Mouse (Mus musculus) c-Kit-positive CD71-positive TER-119-negative erythroid progenitor cells, embryonic 14.5 days (primary cell): ENCODE results near the gene Socs4.

ENCODE experiments used
- DNase-seq: peaks from one replicate; pipeline ENCODE4 v3.0.0-alpha.2; 2013; ENCODE audit warnings: low read depth

The Socs4 gene

GRCm38 (mm10) chr14:47276637-47277393 lies at the start of gene Socs4, which contains the start of gene Wdhd1:
Socs4 (plus strand) TSS chr14:47276931.
Wdhd1 (minus strand) TSS chr14:47276857.
- DNase-seq, result peak; percentile 84

GRCm38 (mm10) chr14:47229796-47230376 lies 46.8 kb upstream of the Socs4 start:
- DNase-seq, result no peak

- DNase-seq, result peak; percentile 44
These were observed 43.1 kb upstream of the Socs4 start for GRCm38 (mm10) chr14:47233602-47234001.

GRCm38 (mm10) chr14:47234032-47234431 lies 42.7 kb upstream of the Socs4 start:
- no peak for DNase-seq

- no peak for DNase-seq
These were observed 42.0 kb upstream of the Socs4 start for GRCm38 (mm10) chr14:47234526-47235250.

GRCm38 (mm10) chr14:47236491-47236890 lies 40.2 kb upstream of the Socs4 start:
- DNase-seq, result no peak

GRCm38 (mm10) chr14:47237286-47237685 lies 39.4 kb upstream of the Socs4 start:
- DNase-seq, result no peak

GRCm38 (mm10) chr14:47240600-47240999 lies 36.1 kb upstream of the Socs4 start:
- DNase-seq, result peak; percentile 82

- DNase-seq, result no peak
These were observed 35.7 kb upstream of the Socs4 start for GRCm38 (mm10) chr14:47241046-47241445.

- DNase-seq, result no peak
These were observed 34.0 kb upstream of the Socs4 start for GRCm38 (mm10) chr14:47242753-47243152.

GRCm38 (mm10) chr14:47249839-47250238 lies 26.9 kb upstream of the Socs4 start:
- no peak for DNase-seq

- DNase-seq, result no peak
These were observed 11.9 kb upstream of the Socs4 start for GRCm38 (mm10) chr14:47264866-47265265.

- DNase-seq, result no peak
These were observed 10.9 kb upstream of the Socs4 start for GRCm38 (mm10) chr14:47265829-47266228.

- DNase-seq, result no peak
These were observed 7.7 kb upstream of the Socs4 start for GRCm38 (mm10) chr14:47269056-47269455.

GRCm38 (mm10) chr14:47269706-47270105 lies 7.0 kb upstream of the Socs4 start:
- DNase-seq, result no peak

GRCm38 (mm10) chr14:47273751-47274150 lies 3.0 kb upstream of the Socs4 start:
- DNase-seq, result no peak

- peak; percentile 63 for DNase-seq
These were observed 1.3 kb upstream of the Socs4 start for GRCm38 (mm10) chr14:47275417-47275816.

- no peak for DNase-seq
These were observed 611 bp upstream of the Socs4 start for GRCm38 (mm10) chr14:47276036-47276603.

- no peak for DNase-seq
These were observed 2.3 kb downstream of the Socs4 start for GRCm38 (mm10) chr14:47279058-47279457.

GRCm38 (mm10) chr14:47281535-47281934 lies 4.8 kb downstream of the Socs4 start:
- DNase-seq, result no peak

GRCm38 (mm10) chr14:47283568-47283967 lies 6.8 kb downstream of the Socs4 start:
- DNase-seq, result no peak

- DNase-seq, result no peak
These were observed 8.5 kb downstream of the Socs4 start for GRCm38 (mm10) chr14:47285271-47285670.

- DNase-seq, result no peak
These were observed 9.5 kb downstream of the Socs4 start for GRCm38 (mm10) chr14:47286215-47286614.
